Mouse (Mus musculus) gastrocnemius, postnatal 25 days (tissue): ENCODE measurements around the gene Enkd1. TPM values are rescaled to one million over a fixed set of nuclear protein-coding genes. Genes with fewer than 3 reads are reported as not detected.

Source experiments
- DNase-seq: peaks from one replicate; pipeline ENCODE4 v3.0.0; 2022
- long read RNA-seq, 2 experiments: library from polyadenylated mRNA; stranded (forward); transcript quantifications; one replicate each; pipeline ENCODE4 v2.0.0; 2021
- total RNA-seq, 2 experiments: library from RNA; stranded (reverse); gene quantifications; 1 replicate in 1 of 2; 2 replicates in 1 of 2; pipeline ENCODE4 v1.2.3; 2021

The Enkd1 gene
- total RNA-seq: 1 to 10 TPM in 1 of 2 experiments, under 1 TPM in 1; 0.82 to 1.0 TPM
- long read RNA-seq, experiment 1, partial matches to known transcripts: 0 of 4 reads
- long read RNA-seq, experiment 1, other reads (novel, unspliced or antisense): 4 of 4 reads
- long read RNA-seq, experiment 2, partial matches to known transcripts: 0 of 2 reads
- long read RNA-seq, experiment 2, other reads (novel, unspliced or antisense): 2 of 2 reads

- peak; percentile 75 for DNase-seq
Observed at GRCm38 (mm10) chr8:105707498-105708403, at the start of gene Enkd1, which contains the start of gene 4933405L10Rik. Gene Enkd1 (minus strand): TSS chr8:105708210. Gene 4933405L10Rik (plus strand): TSS chr8:105707655.

GRCm38 (mm10) chr8:105754688-105755087 is 46.7 kb upstream of the Enkd1 start:
- DNase-seq: no peak

GRCm38 (mm10) chr8:105753916-105754315 is 45.9 kb upstream of the Enkd1 start:
- DNase-seq: no peak

- DNase-seq: peak; percentile 35
Observed at GRCm38 (mm10) chr8:105750606-105751005, 42.6 kb upstream of the Enkd1 start.

- no peak for DNase-seq
Observed at GRCm38 (mm10) chr8:105743301-105743700, 35.3 kb upstream of the Enkd1 start.

GRCm38 (mm10) chr8:105739216-105739615 is 31.2 kb upstream of the Enkd1 start:
- peak; percentile 55 for DNase-seq

GRCm38 (mm10) chr8:105732186-105732585 is 24.2 kb upstream of the Enkd1 start:
- no peak for DNase-seq

- DNase-seq: peak; percentile 53
Observed at GRCm38 (mm10) chr8:105727397-105728124, 19.6 kb upstream of the Enkd1 start.

- DNase-seq: no peak
Observed at GRCm38 (mm10) chr8:105725726-105726125, 17.7 kb upstream of the Enkd1 start.

GRCm38 (mm10) chr8:105722861-105723260 is 14.9 kb upstream of the Enkd1 start:
- DNase-seq: no peak

GRCm38 (mm10) chr8:105719637-105720036 is 11.6 kb upstream of the Enkd1 start:
- DNase-seq: no peak

GRCm38 (mm10) chr8:105716302-105716945 is 8.4 kb upstream of the Enkd1 start:
- DNase-seq: no peak

GRCm38 (mm10) chr8:105715042-105715441 is 7.0 kb upstream of the Enkd1 start:
- DNase-seq: no peak

- peak; percentile 59 for DNase-seq
Observed at GRCm38 (mm10) chr8:105714139-105714538, 6.1 kb upstream of the Enkd1 start.

GRCm38 (mm10) chr8:105712286-105712685 is 4.3 kb upstream of the Enkd1 start:
- no peak for DNase-seq

- no peak for DNase-seq
Observed at GRCm38 (mm10) chr8:105709317-105709716, 1.3 kb upstream of the Enkd1 start.

GRCm38 (mm10) chr8:105708675-105709074 is 665 bp upstream of the Enkd1 start:
- no peak for DNase-seq

- no peak for DNase-seq
Observed at GRCm38 (mm10) chr8:105706426-105706825, 1.6 kb downstream of the Enkd1 start.

GRCm38 (mm10) chr8:105704955-105705354 is 3.1 kb downstream of the Enkd1 start:
- DNase-seq: no peak

GRCm38 (mm10) chr8:105704146-105704812 is 3.7 kb downstream of the Enkd1 start:
- no peak for DNase-seq

- no peak for DNase-seq
Observed at GRCm38 (mm10) chr8:105702731-105703415, 5.1 kb downstream of the Enkd1 start.
